Mouse (Mus musculus): ENCODE measurements around the gene Serping1.
"Not testable (repeated sequence)": the region's sequence is repeated elsewhere in the genome, so short reads cannot be mapped to it uniquely, and the experiment has no call there.

Serping1 gene

GRCm38 (mm10) chr2:84737451-84737925 lies 37.8 kb downstream of the Serping1 start:
- CTCF ChIA-PET, result interaction anchor here in 3 of 4 experiments (0.5 to 5.8 kb wide), 12 partner anchors 21 to 668 kb away, joined by 3 to 47 read pairs (median 4); partner anchors contain the start of gene Ube2l6 (in 3 of the 3)
- POLR2A ChIA-PET, result interaction anchor here (0.5 to 23.6 kb wide), 37 partner anchors 5 to 310 kb away, joined by 3 to 679 read pairs (median 6); partner anchors contain the start of genes Clp1 (in 3 of the 4), Serping1 (in 2 of the 4), Slc43a1 (in 2 of the 4) and Ube2l6 (in 2 of the 4)

- CTCF ChIA-PET, result interaction anchor here in 3 of 4 experiments (0.6 to 5.8 kb wide), 9 partner anchors 19 to 62 kb away, joined by 3 to 45 read pairs (median 3); partner anchors contain the start of gene Ube2l6 (in 2 of the 3)
- POLR2A ChIA-PET, result interaction anchor here (0.6 to 23.6 kb wide), 47 partner anchors 6 to 311 kb away, joined by 3 to 679 read pairs (median 5); partner anchors contain the start of genes Clp1 (in 4 of the 4), Serping1 (in 3 of the 4), Slc43a1 (in 2 of the 4) and Ube2l6 (in 2 of the 4)
Measured at GRCm38 (mm10) chr2:84736312-84737161, 38.7 kb downstream of the Serping1 start.

DNA sequence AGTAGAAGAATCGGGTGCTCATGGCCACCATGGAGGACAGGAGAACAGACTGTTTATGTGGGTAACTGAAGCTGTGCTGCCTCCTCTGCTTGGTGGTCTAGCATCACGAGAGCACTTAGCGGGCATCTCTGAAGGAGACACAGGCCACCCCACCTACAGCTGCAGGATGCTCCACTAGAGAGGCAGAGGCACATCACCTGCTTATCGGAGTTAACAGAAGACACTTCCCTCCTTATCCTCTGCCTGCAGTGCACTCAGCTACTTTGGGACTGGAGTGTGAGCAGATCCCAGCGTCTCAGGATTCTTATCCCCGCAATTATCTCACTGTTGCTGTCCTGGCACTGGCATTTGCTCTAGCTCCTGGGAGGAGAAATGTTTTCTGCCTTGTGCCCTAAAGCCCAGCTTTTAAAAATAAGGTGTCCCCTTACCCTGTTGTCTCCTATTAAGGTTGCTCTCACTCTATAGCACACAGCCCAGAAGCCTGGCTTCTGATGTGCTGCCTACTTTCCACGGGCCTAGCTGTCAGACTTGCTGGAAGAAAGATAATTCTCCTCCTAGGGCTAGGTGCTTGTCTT lies 39.8 kb downstream of the Serping1 start:
- ChIA-PET POLR2A (interaction anchor here (0.6 to 23.6 kb wide), 32 partner anchors 7 to 133 kb away, joined by 3 to 679 read pairs (median 8); partner anchors contain the start of genes Clp1 (in 4 of the 4), Serping1 (in 2 of the 4), Slc43a1 (in 2 of the 4) and Ube2l6 (in 2 of the 4)), CTCF (interaction anchor here in 3 of 4 experiments (0.6 to 2.3 kb wide), 5 partner anchors 20 to 71 kb away, joined by 3 to 9 read pairs (median 3); partner anchors contain the start of gene Ube2l6 (in 2 of the 3))

DNA sequence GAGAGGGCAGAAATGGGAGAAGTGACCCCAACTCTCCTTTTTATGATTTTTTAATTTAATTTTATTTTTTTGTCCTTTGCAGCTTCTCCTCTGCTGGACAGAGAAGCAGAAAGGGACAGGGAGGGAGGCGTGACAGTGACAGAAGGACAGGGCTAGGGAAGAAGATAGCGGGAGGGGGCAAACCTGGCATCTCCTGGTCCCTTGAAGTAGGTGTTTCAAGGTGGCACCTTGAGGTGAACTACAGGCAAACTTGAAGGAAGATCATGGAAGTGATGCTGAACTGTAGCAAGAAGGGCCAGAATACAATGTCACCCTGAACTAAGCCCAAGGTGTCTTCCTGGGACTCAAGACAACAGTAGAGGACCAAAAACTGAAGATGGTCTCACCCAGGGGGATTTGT lies 40.3 kb downstream of the Serping1 start:
- ChIA-PET CTCF (interaction anchor here in 2 of 4 experiments (0.6 to 1.1 kb wide), 4 partner anchors 22 to 74 kb away, joined by 3 to 5 read pairs (median 3); partner anchors contain the start of gene Ube2l6 (in 1 of the 2)), POLR2A (interaction anchor here in 3 of 4 experiments (0.6 to 23.6 kb wide), 25 partner anchors 7 to 134 kb away, joined by 3 to 679 read pairs (median 6); partner anchors contain the start of genes Clp1 (in 2 of the 3), Serping1 (in 2 of the 3), Ube2l6 (in 2 of the 3) and Gm19426 (in 1 of the 3))

DNA sequence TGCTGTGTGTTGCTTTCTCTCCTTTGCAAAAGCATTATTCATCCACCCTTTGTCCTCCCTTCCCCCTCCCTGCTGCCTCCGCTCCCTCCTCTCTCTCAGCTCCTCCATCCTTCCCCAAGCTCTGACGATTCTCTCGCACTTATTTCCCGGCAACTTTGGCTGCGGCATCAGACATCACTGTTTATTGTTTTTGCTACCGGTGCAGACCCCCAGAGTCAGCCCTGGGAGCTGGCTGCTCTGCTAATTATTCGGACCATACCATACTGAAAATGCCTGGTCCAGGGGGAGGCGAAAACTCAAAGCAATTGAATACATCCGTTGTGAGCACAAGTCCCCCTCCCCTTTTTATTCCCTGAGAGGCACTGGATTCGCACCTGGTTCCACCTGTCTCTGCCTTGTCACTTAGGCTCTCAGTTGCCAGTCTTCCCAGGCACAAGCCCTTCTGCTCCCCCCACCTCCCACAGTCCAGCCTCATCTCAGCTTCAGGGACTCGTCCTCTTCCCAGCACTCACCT lies 40.8 kb downstream of the Serping1 start:
- ChIA-PET CTCF (interaction anchor here in 3 of 4 experiments (0.6 to 1.0 kb wide), 3 partner anchors 64 to 73 kb away, joined by 3 to 6 read pairs (median 5); partner anchors contain the start of gene Ube2l6 (in 2 of the 3)), POLR2A (interaction anchor here in 3 of 4 experiments (0.6 to 23.6 kb wide), 20 partner anchors 8 to 103 kb away, joined by 3 to 679 read pairs (median 11); partner anchors contain the start of genes Clp1 (in 2 of the 3), Serping1 (in 2 of the 3), Ube2l6 (in 2 of the 3) and Gm19426 (in 1 of the 3))

DNA sequence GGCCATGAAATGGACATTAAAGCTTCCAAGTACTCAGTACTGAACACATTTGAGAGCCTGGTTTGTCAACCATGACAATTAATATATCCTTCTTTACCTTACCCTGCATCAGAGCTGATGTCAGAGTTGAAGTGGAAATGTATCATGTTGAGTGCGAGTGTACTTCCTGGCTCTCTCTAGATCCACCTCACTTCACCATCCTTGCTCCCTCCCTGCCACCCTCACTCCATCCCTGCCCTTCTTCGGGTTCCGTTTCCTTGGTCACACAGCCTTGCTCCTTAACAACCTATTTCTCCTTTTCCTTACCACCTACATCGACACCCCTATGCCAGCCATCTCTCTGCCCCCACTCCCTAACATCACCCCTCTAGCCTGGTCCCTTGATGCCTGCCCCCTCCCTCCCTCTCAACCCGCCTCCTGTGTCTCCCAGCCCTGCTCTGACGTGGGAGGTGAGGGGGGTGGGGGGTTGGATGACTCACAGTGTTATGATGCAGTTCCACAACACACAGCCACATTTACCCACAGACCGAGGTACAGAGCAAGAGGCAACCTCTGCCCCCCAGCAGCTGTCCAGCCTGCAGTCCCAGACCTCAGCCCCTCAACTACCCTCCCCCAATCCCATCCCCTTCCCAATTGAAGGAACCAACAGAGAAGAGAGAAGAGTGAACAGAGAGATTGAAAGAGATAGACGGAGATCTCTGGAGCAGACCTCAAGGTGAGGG lies 41.5 kb downstream of the Serping1 start, which contains the start of gene Ypel4:
TSS of gene Ypel4 (plus strand) at position 480 of the 722 bp plus-strand sequence.
- ChIA-PET CTCF (interaction anchor here in 2 of 4 experiments (0.6 to 1.0 kb wide), 2 partner anchors 65 kb away, joined by 3 to 6 read pairs; partner anchors contain the start of gene Ube2l6 (in 2 of the 2)), POLR2A (interaction anchor here in 3 of 4 experiments (0.6 to 23.6 kb wide), 18 partner anchors 8 to 117 kb away, joined by 3 to 679 read pairs (median 7); partner anchors contain the start of genes Serping1 (in 2 of the 3), Clp1 (in 1 of the 3), Gm19426 (in 1 of the 3) and Slc43a1 (in 1 of the 3))

DNA sequence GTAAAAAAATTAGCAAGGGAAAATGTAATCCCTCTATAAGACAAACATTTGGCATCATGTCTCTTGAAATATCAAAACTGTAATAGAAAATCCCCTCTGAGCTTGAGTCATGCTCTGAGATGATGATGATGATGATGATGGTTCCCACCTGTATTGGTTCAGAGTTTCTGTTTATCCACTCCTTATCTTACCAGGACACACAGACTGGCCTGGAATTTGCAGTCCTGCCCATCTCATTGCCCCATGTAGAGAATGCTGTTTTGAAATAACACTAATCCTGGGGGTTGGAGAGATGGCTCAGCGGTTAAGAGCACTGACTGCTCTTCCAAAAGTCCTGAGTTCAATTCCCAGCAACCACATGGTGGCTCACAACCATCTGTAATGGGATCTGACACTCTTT lies 42.9 kb downstream of the Serping1 start:
- POLR2A ChIA-PET, result interaction anchor here in 3 of 4 experiments (0.5 to 16.2 kb wide), 8 partner anchors 9 to 116 kb away, joined by 3 to 679 read pairs (median 10); partner anchors contain the start of genes Gm19426 (in 1 of the 3) and Ube2l6 (in 1 of the 3)
- CTCF ChIA-PET, result interaction anchor here in 1 of 4 experiments (0.9 kb wide), 1 partner anchor 26 kb away, joined by 3 read pairs; no protein-coding TSS in a partner anchor

GRCm38 (mm10) chr2:84731206-84731605 lies 44.0 kb downstream of the Serping1 start:
- ChIA-PET POLR2A (interaction anchor here in 2 of 4 experiments (0.5 to 8.4 kb wide), 7 partner anchors 10 to 81 kb away, joined by 3 to 112 read pairs (median 4); partner anchors contain the start of genes Gm19426 (in 1 of the 2) and Ube2l6 (in 1 of the 2)), CTCF (no interaction called here)

DNA sequence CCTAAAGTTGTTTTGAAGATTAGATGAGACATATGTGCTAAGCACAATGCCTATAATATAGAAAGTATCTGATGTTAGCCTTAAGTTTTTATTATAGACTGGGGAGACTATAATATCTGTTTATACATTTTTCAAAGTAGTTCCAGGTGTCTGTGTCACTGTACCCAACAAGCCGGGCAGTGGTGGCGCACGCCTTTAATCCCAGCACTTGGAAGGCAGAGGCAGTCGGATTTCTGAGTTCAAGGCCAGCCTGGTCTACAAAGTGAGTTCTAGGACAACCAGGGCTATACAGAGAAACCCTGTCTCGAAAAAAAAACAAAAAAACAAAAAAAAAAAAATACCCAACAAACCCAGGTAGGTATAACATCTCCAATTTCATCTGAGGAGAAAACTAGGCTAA lies 47.1 kb downstream of the Serping1 start:
- POLR2A ChIA-PET, result not testable (repeated sequence)

DNA sequence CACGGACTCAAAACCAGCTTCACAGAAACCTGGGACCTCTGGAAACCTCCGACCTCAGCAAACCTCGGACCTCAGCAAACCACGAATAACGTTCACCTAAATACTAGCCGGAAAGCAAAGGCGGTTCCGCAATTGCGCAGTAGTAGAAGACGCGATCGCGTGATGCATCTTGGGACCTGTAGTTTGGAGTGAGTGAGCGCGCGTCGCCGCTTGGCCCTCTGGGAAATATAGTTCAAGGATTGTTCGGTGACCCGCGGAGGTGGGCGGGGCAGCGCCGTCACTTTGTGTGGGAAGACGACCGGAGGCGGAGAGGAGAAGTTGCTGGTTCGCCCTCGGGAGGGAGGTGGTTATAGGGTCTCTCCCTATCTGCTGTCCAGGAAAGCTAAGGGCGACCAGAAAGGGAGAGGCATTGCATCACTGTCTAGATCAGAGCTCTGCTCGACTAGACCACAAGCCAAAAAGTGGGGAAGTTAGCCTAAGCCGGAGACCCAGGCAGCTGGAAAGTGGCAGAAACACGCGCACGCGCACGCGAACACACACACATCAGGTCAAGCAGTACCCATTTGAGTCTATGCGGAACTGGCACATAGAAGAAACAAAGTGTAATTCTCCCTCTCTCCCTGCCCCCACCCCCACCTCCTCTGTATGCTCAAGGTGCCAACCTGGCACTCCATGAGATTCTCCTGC lies 47.9 kb downstream of the Serping1 start, which contains the start of gene Clp1:
TSS of gene Clp1 (minus strand) at position 179 of the 687 bp plus-strand sequence.
- CTCF ChIA-PET, result interaction anchor here in 2 of 4 experiments (0.5 to 1.1 kb wide), 3 partner anchors 72 to 161 kb away, joined by 4 to 17 read pairs (median 6); partner anchors contain the start of gene Ube2l6 (in 1 of the 2)
- POLR2A ChIA-PET, result interaction anchor here (0.6 to 5.6 kb wide), 56 partner anchors 9 to 246 kb away, joined by 3 to 151 read pairs (median 5); partner anchors contain the start of genes Gm19426 (in 3 of the 4), Gm28635 (in 2 of the 4), Med19 (in 2 of the 4) and Ube2l6 (in 2 of the 4)

More for the DNA sequence above, 47.1 kb downstream of the Serping1 start:
- CTCF ChIA-PET, result not testable (repeated sequence)

- ChIA-PET POLR2A (interaction anchor here (0.6 to 5.6 kb wide), 56 partner anchors 8 to 245 kb away, joined by 3 to 151 read pairs (median 5); partner anchors contain the start of genes Gm19426 (in 3 of the 4), Ube2l6 (in 2 of the 4), Zdhhc5 (in 2 of the 4) and Ctnnd1 (in 1 of the 4)), CTCF (interaction anchor here (0.6 to 1.1 kb wide), 5 partner anchors 72 to 149 kb away, joined by 3 to 6 read pairs (median 3); partner anchors contain the start of gene Ube2l6 (in 2 of the 4))
Measured at GRCm38 (mm10) chr2:84726716-84727115, 48.5 kb downstream of the Serping1 start.

DNA sequence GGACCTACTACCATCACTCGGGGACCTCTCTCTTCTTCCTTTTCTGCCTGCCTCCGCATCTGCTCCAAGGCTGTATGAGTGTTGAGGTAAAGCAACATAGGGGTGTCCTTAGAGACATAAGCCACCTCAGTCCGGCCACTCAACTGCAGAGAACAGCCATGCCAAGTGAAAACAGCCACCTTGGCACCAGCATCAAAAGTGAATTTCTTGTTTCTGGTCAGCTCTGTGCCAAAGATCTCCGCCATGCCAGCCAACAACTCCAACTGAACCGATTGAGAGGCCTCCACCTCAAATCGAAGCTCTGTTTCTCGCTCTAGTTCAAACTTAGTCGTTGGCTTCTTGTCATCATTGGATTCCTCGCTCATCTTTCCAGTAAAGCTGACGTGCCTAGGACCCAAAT lies 49.5 kb downstream of the Serping1 start:
- CTCF ChIA-PET, result interaction anchor here in 1 of 4 experiments (1.1 kb wide), 1 partner anchor 73 kb away, joined by 3 read pairs; the partner anchor contains the start of gene Ube2l6
- POLR2A ChIA-PET, result interaction anchor here in 3 of 4 experiments (0.6 to 5.6 kb wide), 22 partner anchors 7 to 245 kb away, joined by 3 to 151 read pairs (median 8); partner anchors contain the start of genes Gm19426 (in 3 of the 3), Gm28635 (in 1 of the 3), Med19 (in 1 of the 3) and Ube2l6 (in 1 of the 3)

DNA sequence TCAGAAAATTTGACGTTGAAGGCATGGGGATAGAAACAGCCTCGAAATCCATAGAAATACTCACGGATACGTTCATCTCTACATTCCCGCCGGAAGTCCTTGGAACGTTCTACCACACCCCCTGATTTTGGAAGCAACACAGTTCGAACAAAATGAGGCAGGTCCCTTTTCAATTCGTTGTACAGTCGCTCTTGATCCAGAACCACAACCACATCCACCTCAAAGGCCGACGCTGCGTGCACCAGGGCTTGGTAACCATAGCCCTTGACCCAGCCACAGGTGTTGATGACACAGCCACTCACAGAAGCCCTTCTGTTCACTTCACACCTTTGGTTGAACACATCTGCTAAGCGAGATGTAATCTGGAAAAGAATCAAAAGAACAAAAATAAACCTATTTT lies 51.4 kb downstream of the Serping1 start:
- CTCF ChIA-PET, result interaction anchor here in 1 of 4 experiments (1.5 kb wide), 1 partner anchor 17 kb away, joined by 4 read pairs; no protein-coding TSS in a partner anchor
- POLR2A ChIA-PET, result interaction anchor here in 3 of 4 experiments (0.9 to 5.6 kb wide), 13 partner anchors 7 to 54 kb away, joined by 3 to 151 read pairs (median 4); partner anchors contain the start of genes Gm19426 (in 2 of the 3), Gm28635 (in 2 of the 3) and Med19 (in 2 of the 3)

- POLR2A ChIA-PET, result interaction anchor here in 1 of 4 experiments (0.7 to 2.6 kb wide), 7 partner anchors 15 to 89 kb away, joined by 3 to 13 read pairs (median 4); no protein-coding TSS in a partner anchor
- CTCF ChIA-PET, result no interaction called here
Measured at GRCm38 (mm10) chr2:84721182-84721581, 54.1 kb downstream of the Serping1 start.

DNA sequence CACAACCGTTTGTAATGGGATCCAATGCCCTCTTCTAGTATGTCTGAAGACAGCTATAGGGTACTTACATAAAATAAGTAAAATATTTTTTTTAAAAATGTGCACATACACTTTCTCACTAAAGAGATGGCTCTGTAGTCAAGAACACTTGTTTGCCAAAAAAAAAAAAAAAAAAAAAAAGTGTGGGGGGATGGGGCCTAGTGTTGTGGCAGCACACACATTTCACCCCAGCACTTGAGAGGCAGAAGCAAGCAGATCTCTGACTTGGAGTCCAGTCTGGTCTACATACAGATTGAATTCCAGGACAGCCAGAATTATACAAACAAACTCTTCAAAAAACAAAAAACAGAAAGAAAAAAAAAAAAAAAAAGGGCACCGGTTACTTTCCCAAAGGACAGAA lies 54.5 kb downstream of the Serping1 start:
- POLR2A ChIA-PET, result interaction anchor here in 3 of 4 experiments (0.7 to 2.6 kb wide), 11 partner anchors 11 to 102 kb away, joined by 3 to 13 read pairs (median 5); partner anchors contain the start of genes Gm28635 (in 1 of the 3), Med19 (in 1 of the 3), Selenoh (in 1 of the 3) and Smtnl1 (in 1 of the 3)
- CTCF ChIA-PET, result interaction anchor here in 1 of 4 experiments (0.6 kb wide), 1 partner anchor 103 kb away, joined by 5 read pairs; no protein-coding TSS in a partner anchor

Measured in embryonic stem cell, embryonic (primary cell).